Comparison of ENCODE assay signal across 11 mouse cellular contexts in genomic region chr3:122518231-122518736, GRCm38 (mm10).
DNase-seq lines count a peak whose midpoint lies in the region; ATAC-seq and TF ChIP-seq lines count a peak whose summit lies in the region.
"Had no signal": no experiment of that assay in that cellular context is flagged by ENCODE, and none has a peak within 500 bp of the region (broad histone marks: within the 10 kb centered on the region; RNA-seq: fewer than 3 reads in every experiment).

No protein-coding gene starts in this region.

- no peak overlapping the region for H3K4me3 ChIP-seq in forebrain, embryonic 14.5 days (ENCODE audit: low read depth, low read length)
- no peak overlapping the region for H3K4me3 ChIP-seq in limb, embryonic 14.5 days (replicated peaks; ENCODE audit: low read length)
- H3K4me3 ChIP-seq: gastrocnemius, adult 2 months had no signal

- no peak overlapping the region for H3K4me2 ChIP-seq in forebrain, embryonic 14.5 days (ENCODE audit: low read length)
- H3K4me2 ChIP-seq in limb, embryonic 14.5 days (replicated peaks; ENCODE audit: low read depth, low read length, severe bottlenecking) = peak overlapping the region; percentile 24

- no peaks in the 10 kb centered on the region for H3K36me3 ChIP-seq in forebrain, embryonic 14.5 days (ENCODE audit: control insufficient read depth, insufficient read depth, low read length)
- no peaks in the 10 kb centered on the region for H3K36me3 ChIP-seq in limb, embryonic 14.5 days (ENCODE audit: control insufficient read depth, insufficient read depth, low read length)

- WGBS in forebrain, embryonic 14.5 days = 49% methylated on average over 9 of the region's 9 CpGs
- WGBS in limb, embryonic 14.5 days = 15% methylated on average over 9 of the region's 9 CpGs

- ATAC-seq in frontal cortex, adult (ENCODE audit: low TSS enrichment) = 0 out of 2 replicates have a peak, but pooled peaks have one; percentile 17
- peak; percentile 74 for ATAC-seq in forebrain, embryonic 14.5 days
- peak; percentile 91 for ATAC-seq in limb, embryonic 14.5 days (ENCODE audit: low FRiP score, low read depth)
- ATAC-seq: intestine, embryonic 16.5 days had no signal

- no peak for DNase-seq in frontal cortex, postnatal 10 days (ENCODE audit: low spot score in 2 of 2)
- peak; percentile 82 for DNase-seq in brain, embryonic 14.5 days (ENCODE audit: low read depth)
- peak; percentile 73 for DNase-seq in forebrain, embryonic 14.5 days (ENCODE audit: low spot score)
- DNase-seq in limb, embryonic 14.5 days (ENCODE audit: low spot score) = peak; percentile 94
- DNase-seq in MN1 (ENCODE audit: low spot score) = no peak
- DNase-seq in cerebellum, postnatal 4 days (ENCODE audit: low spot score in 2 of 2) = no peak
- DNase-seq in kidney, postnatal 4 days = no peak
- DNase-seq: cerebellum, adult 11-12 months; gastrocnemius, adult 2 months had no signal

- H3K9me3 ChIP-seq in forebrain, embryonic 14.5 days (replicated peaks; ENCODE audit: control insufficient read depth, low read length) = no peaks in the 10 kb centered on the region
- H3K9me3 ChIP-seq in limb, embryonic 14.5 days (ENCODE audit: control insufficient read depth, low read length) = no peaks in the 10 kb centered on the region

- TF ChIP-seq CTCF in brain, embryonic 14.5 days (IDR thresholded peaks at IDR 0.05; ENCODE audit: borderline replicate concordance, extremely low read depth, insufficient read depth, insufficient read length) = no peak

- peak overlapping the region; percentile 68 for H3K27ac ChIP-seq in forebrain, embryonic 14.5 days (ENCODE audit: low read depth, low read length)
- peak overlapping the region; percentile 55 for H3K27ac ChIP-seq in limb, embryonic 14.5 days (replicated peaks; ENCODE audit: low read depth, low read length)
- H3K27ac ChIP-seq: gastrocnemius, adult 2 months had no signal

- H3K9ac ChIP-seq in forebrain, embryonic 14.5 days (ENCODE audit: low read length) = no peak overlapping the region
- no peak overlapping the region for H3K9ac ChIP-seq in limb, embryonic 14.5 days (ENCODE audit: low read depth, low read length, severe bottlenecking)

- peaks cover 4% of the 10 kb centered on the region; the same call in 1 of the 2 replicates for H3K4me1 ChIP-seq in forebrain, embryonic 14.5 days (ENCODE audit: control insufficient read depth, insufficient read depth, low read length)
- H3K4me1 ChIP-seq in limb, embryonic 14.5 days (ENCODE audit: control insufficient read depth, insufficient read depth, low read length) = peaks cover 55% of the 10 kb centered on the region

- TF ChIP-seq POLR2A in brain, embryonic 14.5 days (IDR thresholded peaks at IDR 0.05; ENCODE audit: borderline replicate concordance, extremely low read depth, insufficient read depth, insufficient read length, poor library complexity, severe bottlenecking) = no peak
- no peak for TF ChIP-seq POLR2A in limb, embryonic 14.5 days (IDR thresholded peaks at IDR 0.05; ENCODE audit: borderline replicate concordance, extremely low read depth, insufficient read depth, insufficient read length)

- no peaks in the 10 kb centered on the region for H3K27me3 ChIP-seq in forebrain, embryonic 14.5 days (replicated peaks; ENCODE audit: control insufficient read depth, insufficient read depth, low read length)
- no peaks in the 10 kb centered on the region; the same call in 1 of the 2 replicates for H3K27me3 ChIP-seq in limb, embryonic 14.5 days (ENCODE audit: control insufficient read depth, insufficient read depth, low read length)

Comparison
In these comparisons a context has a peak if more than half of its experiments do, and no peak if none do; other contexts are left out.
1. ATAC-seq: peak in every context shown above with its lines; median percentile 91 in limb, embryonic 14.5 days; 74 in forebrain, embryonic 14.5 days; 17 in frontal cortex, adult.
2. DNase-seq: peak in brain, embryonic 14.5 days (single experiment), forebrain, embryonic 14.5 days (single experiment) and limb, embryonic 14.5 days (single experiment); none in frontal cortex, postnatal 10 days (0 of 2), MN1 (single experiment), cerebellum, postnatal 4 days (0 of 2) and kidney, postnatal 4 days (0 of 2).